Mouse (Mus musculus) 3T3-L1 (cell line): Measurements from ENCODE around the gene Disc1.
A peak's percentile ranks its signal among the peaks of the same experiment; 100 is the strongest.

Source experiments
- DNase-seq: peaks from one replicate; pipeline ENCODE4 v3.0.0-alpha.2; 2015; ENCODE audit warnings: low read depth, low spot score

Disc1 gene

GRCm38 (mm10) chr8:125258806-125259500, 205.0 kb downstream of the Disc1 start:
- peak; percentile 64 for DNase-seq

- no peak for DNase-seq
These were observed 214.2 kb downstream of the Disc1 start for GRCm38 (mm10) chr8:125268181-125268705.

DNA sequence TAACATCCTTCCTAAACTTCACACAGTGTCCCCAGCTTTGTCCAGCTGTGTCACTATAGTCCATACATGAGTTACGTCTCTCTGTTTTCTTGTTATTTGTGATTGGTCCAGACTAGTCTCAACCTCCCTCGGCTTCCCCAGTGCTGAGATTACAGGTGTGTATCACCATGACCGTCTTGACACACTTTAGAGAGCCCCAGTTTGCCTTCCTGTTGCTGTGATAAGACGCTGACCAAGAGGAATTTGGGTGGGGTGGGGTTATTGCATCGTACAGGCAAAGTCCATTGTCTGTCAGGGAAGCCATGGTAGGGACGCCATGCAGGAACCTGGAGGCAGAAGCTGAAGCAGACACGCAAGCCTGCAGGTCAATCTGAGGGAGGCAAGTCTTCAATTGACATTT, 216.3 kb downstream of the Disc1 start:
- DNase-seq: no peak

DNA sequence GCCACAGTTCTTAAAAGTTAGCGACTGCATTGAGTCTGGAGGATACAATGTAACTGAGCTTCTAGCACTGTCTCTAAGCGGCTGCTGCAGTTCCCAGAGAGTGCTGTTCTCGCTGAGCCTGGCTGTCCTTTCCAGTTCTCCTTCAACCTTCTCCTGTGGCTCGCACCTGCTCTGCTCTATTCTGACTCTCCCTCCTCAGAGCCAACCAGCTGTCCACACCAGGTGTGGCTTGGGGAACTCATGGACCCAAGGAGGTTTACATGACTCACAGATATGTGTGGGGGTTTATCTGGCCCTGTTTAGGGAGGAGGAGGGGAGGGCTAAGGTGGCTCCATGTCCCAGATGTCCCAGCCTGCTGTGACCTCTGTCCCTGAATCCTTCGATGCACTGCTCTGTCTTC, 217.4 kb downstream of the Disc1 start:
- no peak for DNase-seq

- no peak for DNase-seq
These were observed 218.3 kb downstream of the Disc1 start for GRCm38 (mm10) chr8:125272089-125272866.

GRCm38 (mm10) chr8:125277071-125277682, 223.2 kb downstream of the Disc1 start:
- no peak for DNase-seq

GRCm38 (mm10) chr8:125279156-125279555, 225.2 kb downstream of the Disc1 start:
- peak; percentile 74 for DNase-seq

DNA sequence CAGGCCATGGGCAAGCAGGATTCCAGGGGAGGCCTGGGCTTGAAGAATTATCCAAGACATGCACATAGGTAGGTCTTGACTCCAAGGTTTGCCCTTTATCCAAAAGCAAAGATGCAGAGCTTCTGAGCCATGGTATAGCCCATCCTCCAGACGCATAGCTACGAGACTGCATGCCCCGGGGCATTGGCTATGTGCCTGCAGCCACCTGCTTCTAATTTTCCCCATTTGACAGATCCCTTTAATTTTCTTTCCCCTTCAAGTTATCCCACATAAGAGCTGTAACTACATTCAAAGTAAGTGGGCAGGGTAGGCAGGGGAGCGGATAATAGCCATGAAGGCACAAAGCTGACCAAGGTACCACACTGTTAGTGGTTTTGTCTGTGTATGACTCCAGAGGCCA, 225.9 kb downstream of the Disc1 start:
- DNase-seq: peak; percentile 66

DNA sequence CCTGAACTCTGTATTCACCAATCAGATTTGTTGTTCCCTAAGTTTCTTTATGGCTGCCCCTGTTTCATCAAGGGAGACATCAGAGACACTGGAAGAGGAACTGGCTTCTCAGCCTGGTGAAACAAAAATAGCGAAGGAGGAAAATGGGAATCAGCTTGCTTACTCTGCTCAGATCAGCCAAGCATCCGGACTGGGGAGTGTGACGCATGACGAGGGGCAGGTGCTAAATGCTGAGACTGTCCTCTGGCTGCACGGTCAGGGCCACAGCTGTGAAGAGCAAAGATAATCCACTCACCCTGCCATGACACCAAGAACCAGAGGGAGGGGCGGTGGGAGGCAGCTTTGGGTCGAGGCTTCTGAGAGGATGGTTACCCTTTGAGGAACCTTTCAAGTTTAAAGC, 228.5 kb downstream of the Disc1 start:
- DNase-seq: no peak

GRCm38 (mm10) chr8:125283542-125283941, 229.5 kb downstream of the Disc1 start:
- no peak for DNase-seq

- DNase-seq: no peak
These were observed 230.9 kb downstream of the Disc1 start for GRCm38 (mm10) chr8:125284875-125285274.

- no peak for DNase-seq
These were observed 231.4 kb downstream of the Disc1 start for GRCm38 (mm10) chr8:125285391-125285790.

GRCm38 (mm10) chr8:125285966-125286681, 232.1 kb downstream of the Disc1 start:
- DNase-seq: peak; percentile 98

DNA sequence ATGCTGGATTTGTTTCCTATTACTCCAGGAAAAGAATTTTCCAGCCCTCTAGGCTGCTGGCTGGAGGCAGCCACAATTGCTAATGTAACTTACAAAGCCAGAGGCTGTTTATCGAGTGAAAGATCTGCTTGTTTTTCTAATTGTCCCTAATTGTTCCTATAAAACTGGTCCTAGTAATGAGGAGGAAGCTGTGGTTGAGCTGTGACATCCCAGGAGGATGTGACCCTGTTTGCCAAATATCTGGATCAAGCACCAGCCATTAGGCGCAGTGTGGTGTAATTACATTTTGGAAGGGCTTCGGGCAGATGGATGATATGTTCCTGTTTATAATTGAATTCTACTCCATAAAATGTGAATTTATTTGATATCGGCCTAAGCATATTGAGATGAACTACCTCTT, 233.3 kb downstream of the Disc1 start:
- DNase-seq: no peak

DNA sequence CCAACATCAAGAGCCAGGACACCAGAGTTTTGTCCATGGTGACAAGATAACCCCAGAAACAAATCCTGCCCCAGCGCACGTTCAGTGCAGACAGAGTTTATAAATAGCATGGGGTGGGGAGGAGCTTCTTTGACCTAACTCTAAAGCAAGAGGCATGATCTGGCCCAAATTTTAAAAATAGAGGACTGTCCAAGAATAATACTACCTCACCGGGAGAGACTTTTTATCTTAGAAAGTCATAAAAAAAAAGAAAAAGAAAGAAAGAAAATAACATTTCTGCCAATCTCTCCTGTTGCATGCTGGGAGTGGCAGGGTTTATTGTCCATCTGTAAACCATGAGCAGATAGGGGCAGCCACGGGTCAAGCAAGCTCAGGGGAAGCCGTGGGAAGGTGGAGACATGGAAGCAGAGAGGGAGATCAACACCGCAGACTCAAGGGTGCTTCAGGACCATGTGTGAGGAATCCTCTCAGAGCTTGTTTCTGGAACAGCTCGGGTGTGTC, 233.9 kb downstream of the Disc1 start:
- peak; percentile 67 for DNase-seq

- DNase-seq: no peak
These were observed 237.5 kb downstream of the Disc1 start for GRCm38 (mm10) chr8:125291506-125291905.

DNA sequence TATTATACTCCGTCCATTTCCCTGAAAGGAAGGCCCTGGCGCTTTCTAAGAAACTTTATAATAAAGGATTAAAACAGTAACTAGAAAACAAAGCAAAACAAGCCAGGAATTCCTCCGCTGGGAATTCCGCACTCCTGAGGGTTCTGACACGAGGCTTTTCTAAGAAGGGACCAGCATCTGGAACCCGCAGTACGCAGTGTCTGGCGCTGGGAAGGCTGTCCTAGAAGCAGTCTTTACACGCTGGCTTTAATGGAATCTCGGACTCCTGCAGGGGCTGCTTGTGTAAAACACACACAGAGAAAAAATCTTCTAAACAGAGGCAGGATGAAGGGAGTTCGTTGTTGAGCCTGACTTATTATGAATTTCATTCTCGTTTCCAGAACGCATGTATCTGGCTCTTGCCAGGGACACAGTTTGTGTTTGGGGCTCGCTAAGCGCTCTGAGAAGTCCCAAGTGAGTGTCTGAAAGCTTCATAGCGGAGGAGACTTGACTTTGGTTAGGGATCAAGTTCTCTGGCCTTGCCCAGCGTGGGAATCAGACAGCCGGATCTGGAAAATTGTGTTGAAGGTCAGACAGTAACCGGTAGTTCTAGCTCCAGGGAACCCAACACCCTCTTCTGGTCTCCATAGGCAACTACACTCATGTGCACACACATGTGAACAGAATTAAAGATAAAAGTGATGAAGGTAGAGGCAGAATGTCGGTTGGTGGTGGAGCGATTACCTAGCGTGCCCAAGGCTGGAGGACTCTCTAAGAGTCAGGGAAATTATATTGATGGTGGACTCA, 238.1 kb downstream of the Disc1 start:
- DNase-seq: peak; percentile 53

DNA sequence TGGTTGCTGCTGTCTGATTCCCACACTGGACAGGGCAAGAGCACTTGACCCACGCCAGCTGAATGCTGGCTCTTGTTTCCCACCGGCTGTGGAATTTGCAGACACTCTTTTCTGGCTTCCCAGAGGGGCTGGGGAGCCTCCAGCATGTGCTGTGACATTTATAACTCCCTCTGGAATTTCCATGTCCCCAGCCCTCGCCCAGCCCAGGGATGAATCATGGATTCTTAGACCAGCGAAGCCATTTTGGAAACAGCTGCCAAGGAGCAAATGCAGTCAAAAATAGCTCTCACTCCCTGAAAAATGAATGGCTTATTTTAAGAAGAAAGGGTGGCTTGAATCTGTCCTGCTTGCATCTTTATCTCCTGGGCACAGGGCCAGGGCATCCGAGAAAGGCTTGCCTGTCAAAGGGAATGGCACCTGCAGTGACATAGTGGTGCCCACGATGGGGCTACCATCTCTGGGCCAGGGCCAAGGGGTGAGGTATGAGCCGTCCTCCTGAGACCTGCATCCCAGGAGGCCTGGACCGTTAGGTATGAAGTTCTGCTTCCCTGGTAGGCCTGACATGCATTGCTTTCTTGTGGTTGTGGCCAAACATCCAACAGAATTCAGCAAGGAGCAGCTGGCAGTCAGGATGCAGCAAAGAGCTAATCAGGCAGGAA, 239.1 kb downstream of the Disc1 start:
- DNase-seq: peak; percentile 81

DNA sequence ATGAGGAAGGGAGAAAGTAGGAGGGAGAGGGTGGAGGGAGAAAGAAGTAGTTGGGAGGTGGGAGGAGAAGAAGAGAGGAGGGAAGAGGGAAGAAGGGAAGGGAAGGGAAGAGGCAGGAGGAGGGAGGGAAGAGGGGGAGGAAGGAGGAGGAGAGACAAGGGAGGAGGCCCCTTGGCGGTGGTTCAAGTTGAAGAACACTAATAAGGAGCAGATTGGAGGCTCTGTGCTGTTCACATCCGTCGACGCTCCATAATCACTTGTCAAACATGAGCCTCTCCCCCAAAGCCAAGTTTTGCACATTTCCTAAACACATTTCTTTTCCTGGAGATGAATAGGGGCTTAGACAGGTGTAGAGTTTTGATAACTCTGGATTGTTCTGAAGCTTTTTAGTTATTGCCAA, 245.3 kb downstream of the Disc1 start:
- peak; percentile 48 for DNase-seq

DNA sequence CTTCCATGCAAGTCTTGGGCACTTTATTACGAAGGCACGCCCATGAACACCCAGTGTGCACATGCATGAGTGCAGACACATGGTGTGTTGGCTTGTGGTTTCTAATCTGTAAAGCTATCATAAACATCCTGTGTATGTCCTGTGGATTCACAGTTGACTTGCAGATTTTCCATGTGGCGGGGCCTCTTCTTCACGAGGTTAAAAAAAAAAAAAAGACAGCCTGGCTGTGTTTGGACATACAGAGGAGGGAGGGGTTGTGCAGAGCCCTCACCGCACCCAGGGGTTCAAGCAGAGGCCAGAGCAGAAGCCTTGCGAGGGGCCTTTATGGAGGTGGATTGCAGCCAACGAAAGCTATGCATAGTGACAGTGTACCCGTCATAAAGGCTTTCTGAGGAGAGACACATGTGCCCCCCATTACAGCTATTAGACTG, 248.0 kb downstream of the Disc1 start:
- DNase-seq: no peak
